Mouse (Mus musculus) adrenal gland, postnatal 10 days (tissue): ENCODE data around the gene Fau. TPM values are rescaled to one million over a fixed set of nuclear protein-coding genes. Genes with fewer than 3 reads are reported as not detected.
A peak's percentile ranks its signal among the peaks of the same experiment; 100 is the strongest.
"Not testable (repeated sequence)": the region's sequence is repeated elsewhere in the genome, so short reads cannot be mapped to it uniquely, and the experiment has no call there.

Experiments
- DNase-seq: peaks from one replicate; pipeline ENCODE4 v3.0.0; 2021; ENCODE audit warnings: mixed read lengths
- long read RNA-seq, 2 experiments: library from polyadenylated mRNA; stranded (forward); transcript quantifications; one replicate each; pipeline ENCODE4 v2.0.0; 2021
- total RNA-seq, 2 experiments: library from RNA; stranded (reverse); gene quantifications; 2 replicates each; pipeline ENCODE4 v1.2.3; 2021

Fau gene
- total RNA-seq: 1,000 to 10,000 TPM; 1,154 to 1,182 TPM
- long read RNA-seq, experiment 1, transcript Fau-207 (4 exons, 744 nt): minor isoform, 16 of 353 reads
- long read RNA-seq, experiment 1, transcript Fau-202 (5 exons, 613 nt): major isoform, 266 of 353 reads
- long read RNA-seq, experiment 1, transcript Fau-201 (5 exons, 508 nt): minor isoform, 53 of 353 reads
- long read RNA-seq, experiment 1, partial matches to known transcripts: 14 of 353 reads
- long read RNA-seq, experiment 1, other reads (novel, unspliced or antisense): 2 of 353 reads
- long read RNA-seq, experiment 2, transcript Fau-202 (5 exons, 613 nt): major isoform, 195 of 244 reads
- long read RNA-seq, experiment 2, transcript Fau-201 (5 exons, 508 nt): minor isoform, 35 of 244 reads
- long read RNA-seq, experiment 2, transcript Fau-207 (4 exons, 744 nt): minor isoform, 5 of 244 reads
- long read RNA-seq, experiment 2, partial matches to known transcripts: 6 of 244 reads
- long read RNA-seq, experiment 2, other reads (novel, unspliced or antisense): 1 of 244 reads

DNA sequence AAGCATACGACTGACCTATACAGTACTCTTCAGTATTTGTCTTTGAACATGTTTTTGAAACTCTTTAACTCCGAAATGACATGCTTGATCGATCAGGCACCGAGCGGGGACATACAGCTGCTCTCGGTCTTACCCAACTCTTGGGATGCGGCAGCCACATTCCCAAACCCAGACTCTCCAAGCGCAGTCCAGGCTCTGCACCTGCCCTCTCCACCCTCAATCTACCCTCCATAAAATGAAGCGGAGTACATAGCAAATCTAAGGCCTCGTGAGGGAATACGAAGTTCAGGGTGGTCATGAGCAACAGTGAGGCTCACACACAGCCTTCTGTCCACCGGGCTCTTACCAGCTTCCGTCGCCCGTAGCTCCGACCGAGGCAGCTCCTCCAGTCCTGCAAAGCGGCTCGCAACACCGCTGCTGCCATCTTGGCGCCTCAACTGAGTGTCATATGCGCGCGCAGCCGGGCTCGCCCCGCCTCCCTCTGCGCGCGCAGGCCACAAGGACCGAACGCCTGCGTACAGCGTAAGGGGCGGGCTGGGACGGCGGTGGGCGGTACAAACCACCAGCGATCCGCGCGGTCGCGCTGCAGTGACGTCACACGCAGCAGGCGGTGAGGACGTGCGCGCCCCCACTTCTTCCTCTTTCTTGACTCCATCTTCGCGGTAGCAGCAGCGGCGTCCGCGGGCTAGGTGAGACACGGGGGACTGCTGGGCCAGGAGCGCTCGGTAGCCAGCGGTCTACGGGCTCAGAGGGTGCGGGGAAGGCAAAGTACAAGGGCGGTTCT is at the start of gene Fau, which contains the start of gene Mrpl49:
Gene Fau (plus strand): TSS at position 532 of the 784 bp plus-strand sequence.
Gene Mrpl49 (minus strand): TSS at position 473 of the 784 bp plus-strand sequence.
- DNase-seq: peak; percentile 99

DNA sequence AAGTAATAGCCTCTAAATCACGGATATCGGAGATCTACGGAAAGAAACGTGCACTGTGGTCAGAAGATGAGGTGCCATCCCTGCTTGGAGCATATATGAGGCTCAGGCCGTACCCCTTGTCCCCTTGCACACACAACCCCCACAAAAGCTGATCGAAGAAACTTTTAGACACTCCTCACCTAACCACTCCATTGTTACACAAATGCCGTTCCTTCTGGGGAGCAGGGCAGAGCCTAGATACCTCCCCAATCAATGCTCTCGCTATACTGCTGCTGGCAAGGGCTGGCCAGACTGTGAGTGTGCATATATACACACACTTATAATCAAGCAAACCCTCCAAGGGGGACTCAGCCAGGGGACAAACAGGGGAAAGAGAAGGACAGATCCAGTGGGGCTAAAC is 48.5 kb upstream of the Fau start:
- DNase-seq: no peak

DNA sequence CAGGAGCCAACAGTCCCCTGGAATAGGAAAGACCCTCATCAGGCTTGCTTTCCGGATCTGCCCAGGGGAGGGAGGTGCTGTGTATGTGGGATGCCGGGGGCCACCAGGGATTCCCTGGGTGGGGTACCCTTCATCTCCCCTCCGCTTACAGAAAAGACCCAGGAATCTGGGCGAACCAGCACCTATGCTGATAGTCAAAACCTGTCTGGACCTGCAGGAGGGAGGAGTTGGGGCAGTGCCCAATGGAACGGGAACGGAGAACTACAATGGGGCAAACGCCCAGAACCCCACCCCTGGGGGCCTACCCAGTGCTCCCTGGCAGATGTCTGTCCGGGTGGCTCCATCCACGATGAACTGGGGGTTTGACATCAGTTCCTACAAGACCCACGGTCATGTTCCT is 44.0 kb upstream of the Fau start:
- DNase-seq: no peak

DNA sequence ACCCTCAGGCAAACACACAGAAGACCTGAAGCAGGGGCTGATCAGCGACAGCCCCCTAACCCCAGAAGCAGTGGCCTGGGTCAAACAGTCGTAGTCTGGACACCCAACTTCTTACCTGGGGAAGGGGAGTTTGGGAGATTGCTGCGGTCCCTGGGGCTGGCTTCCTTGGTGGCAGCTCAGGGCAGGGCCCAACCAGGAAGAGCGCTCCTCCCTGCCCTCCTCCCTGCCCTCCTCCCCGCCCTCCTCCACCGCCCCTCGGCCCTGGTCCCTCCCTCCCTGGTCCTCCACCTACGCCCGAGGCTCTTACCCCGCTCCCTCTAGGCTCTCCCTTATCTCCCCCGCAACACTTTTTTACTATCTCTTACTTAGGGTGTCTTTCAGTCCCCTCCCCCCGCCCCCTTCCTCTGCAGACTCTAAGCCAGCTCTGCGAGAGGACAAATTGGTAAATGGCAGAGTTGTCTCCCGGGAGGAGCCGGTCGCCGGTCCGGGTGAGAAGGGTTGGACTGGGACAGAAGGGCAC is 42.6 kb upstream of the Fau start:
- DNase-seq: peak; percentile 64

DNA sequence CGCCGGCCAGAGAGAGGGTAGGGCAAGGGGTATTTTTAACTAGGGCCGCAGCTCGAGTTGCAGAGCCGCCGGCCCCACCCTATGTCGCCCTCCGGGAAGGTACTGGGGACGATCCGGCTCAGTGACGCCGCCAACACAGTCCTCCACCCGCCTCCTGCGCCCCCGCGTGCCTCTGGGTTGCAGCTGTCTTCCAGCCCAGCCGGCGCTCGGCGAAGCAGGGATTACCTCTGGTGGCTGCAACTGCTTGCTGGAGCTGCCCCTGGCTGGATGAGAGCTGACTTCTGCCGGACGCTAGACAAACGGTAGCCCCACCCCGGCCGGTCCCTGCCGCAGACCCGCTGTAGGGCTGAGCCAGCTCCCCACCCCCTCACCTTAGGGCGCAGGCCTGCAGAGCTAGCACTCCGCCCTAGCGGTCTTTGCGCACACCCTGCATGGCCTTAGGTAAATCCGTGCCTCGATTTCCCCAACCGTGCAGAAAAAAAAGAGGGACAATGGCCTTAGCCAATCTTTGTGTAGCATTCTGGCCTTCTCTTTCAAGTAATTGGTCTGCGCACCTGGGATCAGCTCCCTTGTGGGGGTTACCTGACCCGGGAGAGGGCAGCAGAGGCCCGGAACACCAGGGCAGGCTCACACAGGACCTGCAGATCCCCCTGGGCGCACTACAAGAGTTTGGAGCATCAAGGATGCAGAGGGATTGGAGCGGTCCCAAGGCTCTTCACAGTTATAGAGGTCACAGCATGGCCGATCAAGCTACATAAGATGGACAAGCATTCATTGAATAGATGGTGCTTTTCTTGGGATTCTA is 41.9 kb upstream of the Fau start, which contains the start of gene Capn1:
Gene Capn1 (minus strand): TSS at position 387 of the 805 bp plus-strand sequence.
- DNase-seq: peak; percentile 81

DNA sequence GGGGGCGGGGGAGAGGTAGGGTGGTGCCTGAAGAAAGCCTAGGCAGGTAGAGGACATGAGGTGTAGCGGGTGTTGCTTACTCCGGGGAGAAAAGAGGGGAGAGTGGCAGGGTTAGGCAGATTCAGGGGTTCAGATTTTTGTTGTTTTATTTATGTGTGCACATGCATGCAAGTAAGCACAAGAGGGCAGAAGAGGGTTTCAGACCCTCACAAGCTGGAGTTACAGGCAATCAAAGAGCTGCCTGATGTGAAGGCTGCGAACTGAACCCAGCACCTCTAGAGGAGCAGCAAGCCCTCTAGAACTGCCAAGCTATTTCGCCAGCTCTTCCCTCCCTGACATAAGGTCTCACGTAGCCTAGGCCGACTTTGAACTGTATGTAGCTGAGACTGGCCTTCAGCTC is 41.1 kb upstream of the Fau start:
- DNase-seq: no peak

DNA sequence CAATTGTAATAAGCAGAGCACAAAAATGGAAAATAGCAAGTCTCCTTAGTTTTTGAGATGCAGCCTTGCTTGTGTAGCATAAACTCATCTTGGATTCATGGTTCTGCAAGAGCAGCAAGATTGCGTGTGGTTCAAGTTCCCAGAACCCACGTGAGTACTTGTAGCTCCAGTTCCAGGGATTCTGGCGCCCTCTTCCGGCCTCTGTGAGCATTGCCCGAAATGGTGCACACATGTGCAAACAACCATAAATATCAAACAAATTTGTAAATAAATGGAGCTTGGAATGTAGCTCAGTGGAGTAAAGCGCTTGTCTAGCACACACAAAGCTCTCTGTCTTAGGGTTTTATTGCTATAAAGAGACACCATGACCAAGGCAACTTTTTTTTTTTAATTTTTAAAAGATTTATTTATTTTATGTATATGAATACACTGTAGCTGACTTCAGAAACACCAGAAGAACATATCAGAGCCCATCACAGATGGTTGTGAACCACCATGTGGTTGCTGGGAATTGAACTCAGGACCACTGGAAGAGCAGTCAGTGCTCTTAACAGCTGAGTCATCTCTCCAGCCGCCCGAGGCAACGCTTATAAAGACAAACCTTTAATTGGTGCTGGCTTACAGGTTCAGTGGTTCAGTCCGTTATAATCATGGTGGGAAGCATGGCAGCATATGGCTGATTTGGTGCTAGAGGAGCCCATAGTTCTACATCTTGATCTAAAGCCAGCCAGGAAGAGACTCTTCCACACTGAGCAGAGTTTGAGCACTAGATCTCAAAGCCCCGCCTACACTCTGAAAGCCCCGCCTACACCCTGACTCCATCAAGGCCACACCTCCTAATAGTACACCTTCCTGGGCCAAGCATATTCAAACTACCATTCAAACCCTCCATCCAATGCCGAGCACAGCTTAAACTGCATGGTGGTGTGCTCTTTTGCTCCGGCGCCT is 39.2 kb upstream of the Fau start:
- peak; percentile 93 for DNase-seq

DNA sequence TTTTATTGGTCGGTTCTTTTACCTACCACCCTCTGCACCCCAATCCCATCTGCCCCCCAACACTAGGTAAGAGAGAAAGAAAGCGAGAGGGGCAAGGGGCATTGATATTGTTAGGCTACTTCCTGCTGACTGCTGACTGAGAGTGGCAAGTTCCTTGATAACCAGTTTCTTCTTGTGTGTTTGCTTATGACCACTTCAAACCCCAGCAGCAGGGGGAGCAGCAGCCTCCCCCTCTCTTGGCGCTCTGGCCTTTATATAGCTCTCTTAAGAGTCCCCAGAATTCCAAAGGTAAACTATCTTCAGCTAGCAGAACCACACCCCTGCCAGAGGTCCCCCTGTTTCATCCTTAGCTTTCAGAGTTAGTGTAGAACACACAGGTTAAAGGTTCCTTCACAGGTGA is 37.4 kb upstream of the Fau start:
- DNase-seq: no peak

DNA sequence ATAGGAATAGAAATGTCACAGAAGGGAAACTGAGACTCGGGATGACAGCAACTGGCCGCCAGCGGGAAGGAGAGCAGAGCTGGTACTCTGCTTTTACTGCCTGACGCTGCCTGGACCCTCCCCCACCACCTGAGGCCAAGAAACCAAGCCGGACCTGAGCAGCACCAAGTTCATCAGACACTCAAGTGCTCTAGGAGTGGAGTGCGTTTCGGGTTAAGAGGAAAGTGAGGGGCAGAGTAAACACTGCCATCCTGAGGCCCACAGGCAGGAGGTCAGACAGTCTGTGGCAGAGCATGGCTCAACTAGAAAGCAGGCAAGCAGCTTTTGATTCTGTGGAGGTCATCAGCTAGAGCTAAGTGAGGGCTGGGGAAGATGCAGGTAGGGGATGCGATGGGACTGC is 34.6 kb upstream of the Fau start:
- no peak for DNase-seq

DNA sequence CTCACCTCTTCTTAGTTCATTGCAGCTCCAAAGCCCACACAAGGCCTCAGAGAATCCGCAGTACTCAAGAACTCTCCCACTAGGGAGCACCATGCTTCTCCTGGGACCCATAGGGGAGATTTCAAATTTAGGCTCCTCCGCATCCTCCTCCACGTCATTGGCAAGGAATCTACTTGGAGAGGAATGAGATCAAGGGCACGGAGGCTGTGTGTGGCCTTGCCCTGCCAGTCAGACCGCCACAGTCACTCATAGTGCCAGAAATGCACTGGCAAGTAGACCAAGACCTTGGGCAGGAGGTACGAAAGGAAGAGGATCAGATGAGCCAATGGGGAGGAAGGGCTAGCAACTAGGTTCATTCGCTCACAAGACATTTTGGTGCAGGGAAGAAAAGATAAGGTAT is 33.7 kb upstream of the Fau start:
- peak; percentile 63 for DNase-seq

DNA sequence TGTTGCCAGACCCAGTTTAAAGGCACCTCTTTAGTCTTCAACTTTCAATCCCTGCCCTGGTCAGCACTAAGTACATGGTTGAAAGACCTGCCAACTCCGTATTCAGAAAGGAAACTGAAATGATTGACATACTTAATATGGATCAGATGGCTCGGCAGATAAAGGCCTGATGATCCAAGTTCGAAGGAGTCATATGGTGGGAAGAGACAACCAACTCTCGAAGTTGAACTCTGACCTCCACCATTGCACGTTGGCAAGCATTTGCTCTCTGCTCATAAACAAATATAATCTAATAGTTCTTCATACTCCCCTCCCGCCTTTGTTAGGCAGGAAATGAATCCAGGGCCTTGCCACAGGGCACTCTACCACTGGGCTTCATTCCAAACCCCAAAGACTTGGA is 28.7 kb upstream of the Fau start:
- DNase-seq: no peak

DNA sequence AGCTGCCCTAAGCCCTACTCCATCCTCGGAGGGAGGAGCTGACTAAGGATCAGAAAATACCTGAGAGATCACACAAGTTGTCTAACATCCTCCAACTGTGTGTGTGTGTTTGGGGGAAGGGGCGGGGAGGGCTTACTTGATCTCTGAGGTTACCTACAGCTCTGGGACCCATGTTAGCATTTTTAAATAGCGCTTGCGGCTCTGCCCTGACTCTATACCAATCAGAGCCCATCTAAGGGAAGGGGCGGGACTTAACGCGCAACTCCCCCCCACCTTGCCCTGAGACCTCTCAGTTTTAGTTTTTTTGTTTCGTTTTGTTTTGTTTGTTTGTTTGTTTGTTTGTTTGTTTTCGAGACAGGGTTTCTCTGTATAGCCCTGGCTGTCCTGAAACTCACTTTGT is 28.2 kb upstream of the Fau start:
- DNase-seq: no peak

DNA sequence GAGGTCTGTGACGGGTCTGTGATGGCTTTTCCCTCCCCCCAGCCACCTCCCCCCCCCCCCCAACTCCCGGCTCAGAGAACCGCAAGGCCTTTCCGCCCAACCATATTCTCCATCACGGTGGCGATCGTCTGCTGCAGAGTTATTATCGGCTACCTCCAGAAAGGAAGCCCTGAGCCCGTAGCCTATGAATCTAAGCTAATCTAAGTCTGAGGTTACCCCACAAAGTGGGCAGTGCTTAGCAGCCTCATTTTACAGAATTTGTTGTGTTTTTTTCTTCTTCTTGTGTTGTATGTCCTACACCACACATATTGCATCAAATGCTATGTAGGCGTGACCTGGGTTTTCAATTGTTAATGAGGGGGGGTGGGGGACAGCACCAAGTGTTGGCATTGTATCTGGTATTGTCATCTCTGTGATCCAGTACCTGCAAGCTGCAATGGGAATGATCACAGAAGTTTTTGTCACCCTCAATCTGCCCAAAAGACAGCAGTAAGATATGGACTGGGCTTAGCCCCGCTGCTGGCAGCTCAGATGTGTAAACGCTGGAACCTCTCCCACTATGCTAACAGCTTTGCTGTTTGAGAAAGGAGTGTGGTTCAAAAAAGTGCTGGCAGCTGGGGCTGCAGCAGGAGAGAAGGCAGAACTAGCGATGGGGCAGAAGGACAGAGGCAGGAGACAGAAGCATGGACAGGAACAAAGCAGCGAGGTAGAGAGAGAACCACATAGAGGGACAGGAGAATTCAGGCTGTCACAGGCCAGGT is 26.9 kb upstream of the Fau start:
- DNase-seq: no peak

DNA sequence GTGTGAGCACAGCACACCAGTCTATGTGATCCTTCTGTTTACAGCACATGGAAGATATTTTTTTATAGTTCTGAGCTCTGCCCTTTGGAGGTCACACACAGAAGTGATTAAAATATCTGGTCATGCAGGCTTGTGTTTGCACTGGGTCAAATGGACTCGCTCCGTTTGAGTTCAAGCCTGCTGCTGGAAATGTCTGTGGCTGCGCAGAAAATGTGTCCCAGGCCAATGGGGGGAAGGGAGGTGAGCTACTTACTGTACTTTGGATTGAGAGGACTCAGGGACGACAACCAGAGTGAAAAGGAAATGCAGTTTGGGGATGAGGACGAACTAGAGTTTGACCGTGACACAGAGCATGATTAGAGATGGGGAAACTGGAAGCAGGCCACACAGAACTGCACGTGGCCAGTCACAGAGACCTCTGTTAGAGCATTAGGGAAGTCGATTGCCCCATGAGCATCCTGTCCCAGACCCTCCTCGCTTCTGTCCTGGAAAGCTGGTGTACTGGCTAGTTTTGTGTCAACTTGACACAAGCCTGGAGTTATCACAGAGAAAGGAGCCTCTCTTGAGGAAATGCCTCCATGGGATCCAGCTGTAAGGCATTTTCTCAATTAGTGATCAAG is 21.6 kb upstream of the Fau start:
- no peak for DNase-seq

DNA sequence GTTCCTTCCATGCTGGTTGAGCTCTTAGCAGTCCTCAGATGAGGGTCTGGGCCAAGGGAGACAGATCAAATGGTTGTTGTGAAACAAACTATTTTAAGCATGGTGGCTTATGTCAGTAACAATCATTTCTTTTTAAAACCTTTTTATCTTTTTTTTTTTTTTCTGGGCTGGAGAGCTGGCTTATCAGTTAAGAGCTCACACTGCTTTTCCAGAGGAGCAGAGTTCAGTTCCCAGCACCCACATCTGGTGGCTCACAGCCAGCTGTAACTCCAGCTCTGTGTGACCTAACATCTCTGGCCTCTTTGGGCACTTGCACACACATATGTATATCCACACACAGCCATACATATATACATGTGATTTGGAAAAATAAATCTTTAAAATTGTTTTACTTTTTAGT is 19.9 kb upstream of the Fau start:
- no peak for DNase-seq

DNA sequence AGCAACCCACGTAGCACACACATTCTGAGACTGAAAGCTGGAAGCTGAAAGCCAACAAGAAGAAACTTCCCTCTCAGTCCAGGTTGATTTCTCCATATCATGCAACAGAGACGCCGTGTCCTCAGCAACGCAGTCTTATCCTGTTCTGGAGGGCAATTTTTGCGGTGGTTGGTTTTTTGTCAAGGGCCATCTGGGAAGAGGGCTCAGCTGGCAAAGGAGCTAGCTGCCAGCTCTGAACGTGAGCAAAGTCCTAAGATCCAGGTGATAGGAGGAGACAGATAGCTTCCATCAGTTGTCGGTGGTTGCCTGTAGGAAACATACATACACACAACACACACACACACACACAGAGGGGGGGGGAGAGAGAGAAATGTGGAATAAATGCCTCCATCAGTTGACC is 19.3 kb upstream of the Fau start:
- no peak for DNase-seq

DNA sequence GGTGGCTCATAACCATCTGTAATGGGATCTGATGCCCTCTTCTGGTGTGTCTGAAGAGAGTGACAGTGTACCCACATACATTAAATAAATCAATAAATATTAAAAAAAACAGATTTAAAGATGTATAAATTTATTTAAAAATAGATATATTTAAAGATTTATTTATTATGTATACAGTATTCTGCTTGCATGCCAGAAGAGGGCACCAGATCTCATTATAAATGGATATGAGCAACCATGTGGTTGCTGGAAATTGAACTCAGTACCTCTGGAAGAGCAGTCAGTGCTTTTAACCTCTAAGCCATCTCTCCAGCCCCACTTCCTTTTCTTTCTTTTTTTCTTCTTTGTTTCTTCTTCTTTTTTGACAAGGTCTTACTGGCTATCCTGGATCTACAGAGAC is 17.6 kb upstream of the Fau start:
- DNase-seq: no peak

DNA sequence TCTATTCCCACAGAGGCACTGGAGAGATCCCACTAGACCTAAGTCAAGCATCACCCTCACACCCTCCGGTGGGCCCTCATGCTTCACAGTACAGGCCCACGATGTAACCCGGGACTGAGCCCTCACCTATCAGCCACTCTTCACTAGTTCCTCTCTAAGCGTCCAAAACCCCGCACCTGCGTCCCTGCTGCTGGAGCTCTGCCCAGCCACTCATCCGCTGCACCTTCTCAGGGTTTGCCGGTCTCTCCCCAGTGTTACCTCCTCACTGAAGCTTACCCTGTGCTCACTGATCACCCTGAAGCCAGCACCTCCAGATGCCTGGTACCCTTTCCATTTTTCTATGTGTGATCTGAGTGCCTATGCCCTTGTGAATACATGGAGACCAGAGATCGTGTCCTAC is 15.4 kb upstream of the Fau start:
- no peak for DNase-seq

DNA sequence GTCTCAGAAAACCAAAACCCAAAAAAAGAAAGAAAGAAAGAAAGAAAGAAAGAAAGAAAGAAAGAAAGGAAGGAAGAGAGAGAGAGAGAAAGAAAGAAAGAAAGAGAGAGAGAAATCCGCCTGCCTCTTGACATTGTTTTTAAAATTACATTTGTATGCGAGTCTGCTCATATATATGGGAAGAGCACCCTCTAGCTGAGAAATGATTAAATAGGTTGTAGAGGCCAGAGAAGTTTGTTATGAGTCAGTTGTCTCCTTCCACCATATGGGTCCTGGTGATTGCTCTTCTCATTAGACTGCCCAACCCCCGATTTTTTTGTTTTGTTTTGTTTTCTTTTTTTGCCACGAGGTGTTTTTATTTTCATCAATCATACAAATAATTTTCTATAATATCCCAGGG is 13.5 kb upstream of the Fau start:
- DNase-seq: not testable (repeated sequence)
